Mouse (Mus musculus): ENCODE results near the gene Amotl1.

Amotl1 gene

GRCm38 (mm10) chr9:14547584-14548365 is 97.1 kb downstream of the Amotl1 start:
- no peak for DNase-seq (ENCODE audit: low read depth, low spot score)

GRCm38 (mm10) chr9:14544034-14544757 is 100.7 kb downstream of the Amotl1 start:
- no peak for DNase-seq (ENCODE audit: low read depth, low spot score)

- no peak for DNase-seq (ENCODE audit: low read depth, low spot score)
These were observed 109.9 kb downstream of the Amotl1 start for GRCm38 (mm10) chr9:14534833-14535456.

GRCm38 (mm10) chr9:14533659-14534058 is 111.2 kb downstream of the Amotl1 start:
- DNase-seq (ENCODE audit: low read depth, low spot score), result no peak

GRCm38 (mm10) chr9:14532283-14532682 is 112.6 kb downstream of the Amotl1 start:
- DNase-seq (ENCODE audit: low read depth, low spot score), result no peak

- no peak for DNase-seq (ENCODE audit: low read depth, low spot score)
These were observed 114.9 kb downstream of the Amotl1 start for GRCm38 (mm10) chr9:14530004-14530403.

- DNase-seq (ENCODE audit: low read depth, low spot score), result peak; percentile 65
These were observed 121.3 kb downstream of the Amotl1 start for GRCm38 (mm10) chr9:14523408-14524043.

- no peak for DNase-seq (ENCODE audit: low read depth, low spot score)
These were observed 123.2 kb downstream of the Amotl1 start for GRCm38 (mm10) chr9:14521695-14522094.

GRCm38 (mm10) chr9:14520971-14521670 is 123.7 kb downstream of the Amotl1 start:
- no peak for DNase-seq (ENCODE audit: low read depth, low spot score)

- DNase-seq (ENCODE audit: low read depth, low spot score), result no peak
These were observed 126.8 kb downstream of the Amotl1 start for GRCm38 (mm10) chr9:14518105-14518504.

- DNase-seq (ENCODE audit: low read depth, low spot score), result no peak
These were observed 127.6 kb downstream of the Amotl1 start for GRCm38 (mm10) chr9:14517296-14517695.

- DNase-seq (ENCODE audit: low read depth, low spot score), result peak; percentile 43
These were observed 132.0 kb downstream of the Amotl1 start for GRCm38 (mm10) chr9:14512633-14513445.

GRCm38 (mm10) chr9:14500916-14501424 is 143.9 kb downstream of the Amotl1 start:
- no peak for DNase-seq (ENCODE audit: low read depth, low spot score)

GRCm38 (mm10) chr9:14500023-14500915 is 144.6 kb downstream of the Amotl1 start, which contains the start of the genes Kdm4d and Cwc15:
TSS of gene Kdm4d (minus strand) at chr9:14500482.
TSS of gene Cwc15 (plus strand) at chr9:14500617.
- DNase-seq (ENCODE audit: low read depth, low spot score), result peak; percentile 94

GRCm38 (mm10) chr9:14498896-14499705 is 145.8 kb downstream of the Amotl1 start:
- no peak for DNase-seq (ENCODE audit: low read depth, low spot score)
